Mouse (Mus musculus): ENCODE data around the gene Pycr2.
"Not testable (repeated sequence)": the region's sequence is repeated elsewhere in the genome, so short reads cannot be mapped to it uniquely, and the experiment has no call there.

Pycr2 gene

DNA sequence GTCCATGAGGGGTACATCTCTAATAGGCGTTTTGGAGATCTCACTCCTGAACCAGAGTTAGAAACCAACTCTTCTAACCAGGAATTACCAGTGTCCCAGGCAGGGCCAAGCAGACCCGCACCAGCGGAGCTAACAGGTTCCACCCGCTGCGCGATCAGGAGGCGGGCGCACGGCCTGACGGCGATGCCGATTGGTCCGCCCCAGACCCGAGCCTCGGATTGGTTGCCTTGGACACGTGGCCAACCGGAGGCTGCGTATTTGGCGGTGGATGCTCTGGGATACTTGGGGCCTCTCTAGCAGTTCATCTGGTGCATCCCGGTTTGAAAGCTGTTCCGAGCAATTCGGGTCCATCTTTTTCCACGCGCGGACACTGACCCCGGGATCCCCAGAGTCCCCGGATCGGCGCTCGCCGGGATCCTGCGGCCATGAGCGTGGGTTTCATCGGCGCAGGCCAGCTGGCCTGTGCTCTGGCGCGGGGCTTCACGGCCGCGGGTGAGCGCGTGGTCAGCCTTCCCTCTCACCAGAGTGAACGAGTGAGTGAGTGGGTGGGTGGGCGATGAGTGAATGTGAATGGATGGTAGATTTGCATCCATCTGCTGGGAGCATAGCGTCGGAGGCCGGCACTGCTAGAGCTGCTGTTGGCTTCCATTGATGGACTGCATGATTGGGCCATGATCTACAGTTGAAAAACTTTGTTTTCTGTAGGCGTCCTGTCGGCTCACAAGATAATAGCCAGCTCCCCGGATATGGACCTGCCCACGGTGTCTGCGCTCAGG is at the start of gene Pycr2:
TSS of gene Pycr2 (plus strand) at position 255 of the 776 bp plus-strand sequence.
- peak; percentile 94 for DNase-seq (ENCODE audit: low spot score)

DNA sequence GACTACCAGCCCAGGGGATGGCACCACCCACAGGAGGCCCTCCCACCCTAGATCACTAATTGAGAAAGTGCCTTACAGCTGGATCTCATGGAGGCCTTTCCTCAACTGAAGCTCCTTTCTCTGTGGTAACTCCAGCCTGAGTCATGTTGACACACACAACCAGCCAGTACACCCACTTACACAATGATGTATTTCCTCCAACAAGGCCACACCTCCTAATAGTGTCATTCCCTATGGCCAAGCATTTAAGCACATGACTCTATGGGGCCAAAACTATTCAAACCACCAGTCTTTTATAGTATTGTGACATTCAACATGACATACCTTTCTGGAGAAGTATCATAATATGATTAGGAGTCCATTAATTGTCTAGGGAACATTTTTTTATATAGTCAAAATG is 45.3 kb upstream of the Pycr2 start:
- DNase-seq (ENCODE audit: low spot score), result no peak

DNA sequence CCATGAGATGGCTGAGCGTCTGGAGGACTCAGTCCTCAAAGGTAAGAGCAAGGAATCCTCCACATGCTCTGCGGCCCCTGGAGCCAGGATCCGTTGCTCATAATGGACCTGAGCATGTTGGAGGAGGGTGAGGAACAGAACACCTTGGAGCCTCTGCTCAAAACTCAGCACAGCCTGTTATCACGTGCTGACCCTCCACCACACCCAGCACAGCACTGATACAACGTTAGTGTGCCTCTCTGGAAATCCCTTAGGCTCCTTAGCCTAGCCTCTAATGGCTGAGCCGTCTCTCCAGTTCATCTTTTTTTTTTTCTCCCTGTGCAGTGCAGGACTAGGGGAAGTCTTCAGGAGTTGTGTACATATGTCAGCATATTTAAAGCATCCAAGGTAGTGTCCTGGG is 44.1 kb upstream of the Pycr2 start:
- no peak for DNase-seq (ENCODE audit: low spot score)

DNA sequence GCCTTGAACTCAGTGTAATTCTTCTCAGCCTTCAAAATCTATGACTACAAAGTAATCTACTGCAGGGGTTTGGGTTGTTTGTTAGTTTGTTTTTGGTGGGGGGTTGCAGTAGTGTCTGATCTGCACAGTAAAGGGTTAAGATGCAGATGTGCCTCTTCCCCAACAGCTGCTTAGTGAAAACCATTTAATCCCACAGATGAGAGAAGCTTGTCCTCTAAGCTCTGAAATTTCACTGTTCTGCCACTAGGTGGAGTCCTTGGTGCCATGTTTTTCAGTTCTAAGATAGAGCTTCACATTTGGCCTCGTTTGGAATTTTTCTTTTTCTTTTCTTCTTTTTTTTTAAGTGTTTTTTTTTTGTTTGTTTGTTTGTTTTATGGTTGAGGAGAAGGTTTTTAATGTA is 40.5 kb upstream of the Pycr2 start:
- peak; percentile 81 for DNase-seq (ENCODE audit: low spot score)

DNA sequence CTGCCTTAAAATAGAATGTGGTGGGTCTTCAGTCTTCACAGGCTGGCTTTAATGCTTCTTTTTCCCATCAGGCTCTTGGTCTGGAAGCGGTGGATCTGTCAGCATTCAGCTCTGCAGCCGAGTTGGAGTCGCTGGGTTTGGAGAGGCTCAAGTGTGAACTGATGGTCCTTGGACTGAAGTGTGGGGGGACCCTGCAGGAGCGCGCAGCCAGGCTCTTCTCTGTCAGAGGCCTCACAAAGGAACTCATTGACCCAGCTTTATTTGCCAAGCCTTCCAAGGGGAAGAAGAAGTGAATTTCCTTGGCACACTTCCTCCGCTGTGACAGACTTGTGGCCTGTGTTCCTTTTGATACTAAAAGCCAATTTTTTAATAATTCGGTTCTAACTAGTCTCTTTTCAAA is 38.1 kb upstream of the Pycr2 start:
- DNase-seq (ENCODE audit: low spot score), result no peak

DNA sequence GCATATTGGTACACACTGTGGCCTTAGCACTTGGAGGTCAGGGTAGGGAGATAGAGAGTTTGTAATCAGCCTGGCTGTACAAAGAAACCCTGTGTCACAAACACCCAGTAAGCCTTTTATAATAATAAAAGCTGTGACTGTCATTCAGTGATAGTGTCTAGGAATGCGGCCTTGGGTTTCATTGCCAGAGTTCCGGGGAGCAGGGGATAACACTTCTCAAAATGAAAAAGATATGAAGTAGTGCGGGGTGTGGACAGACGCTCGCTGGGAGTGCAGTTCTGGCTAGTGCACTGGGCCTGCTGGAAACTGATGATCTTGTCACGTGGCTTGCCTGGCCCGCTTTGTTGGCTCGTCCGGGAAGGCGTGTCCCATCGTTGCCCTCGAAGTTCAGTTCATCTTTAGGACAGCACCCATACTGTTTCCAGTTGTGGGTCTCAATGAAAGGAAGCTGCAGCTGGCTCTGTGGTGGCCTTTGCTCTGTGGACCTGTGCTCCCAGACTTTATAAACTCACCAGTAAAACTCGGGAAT is 33.9 kb upstream of the Pycr2 start:
- DNase-seq (ENCODE audit: low spot score), result no peak

DNA sequence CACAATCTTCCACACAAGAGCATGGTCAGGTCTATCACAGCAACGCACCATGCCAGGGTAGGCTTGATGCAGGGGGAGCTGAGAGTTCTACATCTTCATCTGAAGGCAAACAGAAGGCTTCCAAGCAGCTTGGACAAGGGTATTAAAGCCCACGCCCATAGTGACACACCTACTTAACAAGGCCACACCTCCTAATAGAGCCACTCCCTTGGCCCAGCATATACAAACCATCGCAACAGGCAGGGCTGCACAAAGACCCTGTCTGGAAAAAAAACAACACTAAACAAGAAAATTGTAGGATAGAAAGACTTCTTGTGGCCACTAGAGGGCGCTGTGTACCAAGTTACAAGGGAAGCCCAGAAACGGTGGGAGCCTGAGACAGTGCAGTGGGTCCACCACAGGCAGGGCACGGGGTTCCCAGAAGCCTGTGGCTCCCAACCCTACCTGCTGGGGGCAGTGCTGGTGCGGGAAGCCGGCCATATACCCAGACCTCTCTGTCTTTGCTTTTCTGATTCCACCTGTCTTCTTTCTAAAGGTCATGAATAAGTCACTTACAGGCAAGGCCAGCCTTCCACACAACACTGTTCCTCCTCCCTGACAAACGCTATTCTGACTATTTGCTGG is 30.1 kb upstream of the Pycr2 start:
- DNase-seq (ENCODE audit: low spot score), result peak; percentile 54

DNA sequence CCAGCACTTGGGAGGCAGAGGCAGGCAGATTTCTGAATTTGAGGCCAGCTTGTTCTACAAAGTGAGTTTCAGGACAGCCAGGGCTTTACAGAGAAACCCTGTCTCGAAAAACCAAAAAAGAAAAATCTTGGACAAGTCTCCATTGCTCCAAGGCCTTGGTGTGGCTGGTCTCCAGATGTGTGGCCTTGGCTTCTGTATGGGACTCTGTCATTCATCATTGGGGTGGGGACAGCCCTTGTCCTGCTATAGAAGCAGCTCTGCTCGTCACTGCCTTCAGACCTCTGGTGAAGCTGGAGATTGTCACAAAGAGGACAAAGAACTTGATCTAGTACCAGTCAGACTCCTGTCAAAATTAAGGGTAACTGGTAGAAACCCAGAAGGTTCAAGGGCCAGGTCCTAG is 29.5 kb upstream of the Pycr2 start:
- DNase-seq (ENCODE audit: low spot score), result no peak

DNA sequence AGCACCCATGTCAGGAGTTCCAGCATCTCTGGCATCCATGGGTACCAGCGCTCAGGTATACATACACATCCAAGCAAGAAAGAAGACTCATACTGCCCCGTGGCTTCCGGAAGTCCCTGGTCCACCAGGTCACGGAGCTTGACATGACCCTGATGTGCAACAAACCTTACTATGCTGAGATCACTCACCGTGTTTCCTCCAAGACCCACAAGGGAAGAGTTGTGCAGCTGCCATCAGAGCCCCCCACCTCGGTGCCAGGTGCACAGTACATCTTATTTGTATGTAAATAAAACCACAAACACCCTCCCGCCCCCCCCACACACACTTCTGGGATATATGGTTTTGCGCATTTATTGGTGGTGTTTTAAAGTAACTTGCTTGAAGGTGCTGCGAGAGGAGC is 29.0 kb upstream of the Pycr2 start:
- no peak for DNase-seq (ENCODE audit: low spot score)

DNA sequence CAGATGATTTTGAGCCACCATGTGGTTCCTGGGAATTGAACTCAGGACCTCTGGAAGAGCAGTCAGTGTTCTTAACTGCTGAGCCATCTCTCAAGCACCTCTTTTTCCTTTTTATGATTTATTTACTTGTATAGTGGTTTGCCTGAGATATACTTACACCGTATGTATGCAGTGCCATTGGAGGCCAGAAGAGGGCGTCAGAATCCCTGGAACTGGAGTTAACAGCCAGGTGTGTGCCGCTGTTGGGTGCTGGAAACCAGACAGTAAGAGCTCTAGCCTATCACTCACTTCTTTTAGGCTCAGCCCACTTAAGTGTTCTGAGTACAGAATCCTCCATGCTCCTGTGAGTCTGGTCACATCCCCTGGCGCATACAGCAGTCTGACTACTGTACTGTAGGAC is 26.6 kb upstream of the Pycr2 start:
- no peak for DNase-seq (ENCODE audit: low spot score)

DNA sequence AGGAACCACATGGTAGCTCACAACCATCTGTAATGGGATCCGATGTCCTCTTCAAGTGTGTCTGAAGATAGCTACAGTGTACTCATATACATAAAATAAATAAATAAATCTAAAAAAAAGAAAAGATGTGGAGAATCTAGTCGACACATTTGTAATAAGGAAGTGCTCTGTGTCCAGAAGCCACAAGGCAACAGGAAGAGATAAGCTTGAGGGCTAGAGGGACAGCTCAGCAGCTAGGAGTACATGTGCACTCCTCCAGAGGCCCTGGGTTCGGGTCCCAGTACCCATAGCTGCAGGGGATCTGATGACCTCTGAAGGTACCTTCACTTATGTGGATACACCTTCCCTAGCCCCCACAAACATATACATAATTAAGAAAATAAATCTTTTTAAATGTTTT is 22.3 kb upstream of the Pycr2 start:
- DNase-seq (ENCODE audit: low spot score), result no peak

DNA sequence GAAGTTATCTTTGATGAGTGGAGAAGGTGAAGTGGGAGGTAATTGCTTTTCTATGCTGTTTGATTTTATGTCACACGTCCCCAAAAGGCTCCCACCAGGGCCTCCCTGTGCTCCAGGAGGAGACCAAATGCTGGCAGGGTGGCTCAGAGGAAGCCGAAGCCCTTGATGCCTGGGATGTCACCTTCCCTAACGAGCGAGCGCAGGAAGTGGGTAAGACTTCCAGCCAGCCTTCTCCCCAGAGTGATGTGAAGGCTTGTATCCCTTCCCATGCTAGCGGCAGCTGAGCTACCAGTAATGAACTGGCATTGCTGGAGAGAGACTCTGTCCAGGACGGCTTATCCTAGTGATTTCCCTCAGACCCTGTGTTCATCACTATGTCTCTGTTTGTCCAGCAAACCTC is 20.4 kb upstream of the Pycr2 start:
- DNase-seq (ENCODE audit: low spot score), result no peak

DNA sequence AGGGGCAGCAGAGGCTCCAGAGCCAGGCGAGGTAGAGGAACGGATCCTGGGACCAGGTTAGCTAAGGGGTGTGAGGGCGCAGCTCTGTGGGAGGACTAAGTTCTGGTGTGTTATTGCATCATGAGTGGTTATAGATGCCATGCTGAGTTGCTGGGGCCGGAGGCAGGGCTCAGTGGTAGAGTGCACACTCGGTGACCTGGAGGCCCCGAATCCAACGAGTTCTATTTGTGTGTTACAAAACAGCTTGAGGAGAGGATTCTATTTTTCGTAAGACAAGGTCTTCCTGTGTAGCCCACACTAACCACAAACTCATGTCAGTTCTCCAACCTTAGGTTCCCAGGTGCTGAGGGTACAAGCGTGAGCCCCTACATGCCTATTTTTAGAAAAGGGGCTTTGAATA is 19.6 kb upstream of the Pycr2 start:
- DNase-seq (ENCODE audit: low spot score), result no peak

DNA sequence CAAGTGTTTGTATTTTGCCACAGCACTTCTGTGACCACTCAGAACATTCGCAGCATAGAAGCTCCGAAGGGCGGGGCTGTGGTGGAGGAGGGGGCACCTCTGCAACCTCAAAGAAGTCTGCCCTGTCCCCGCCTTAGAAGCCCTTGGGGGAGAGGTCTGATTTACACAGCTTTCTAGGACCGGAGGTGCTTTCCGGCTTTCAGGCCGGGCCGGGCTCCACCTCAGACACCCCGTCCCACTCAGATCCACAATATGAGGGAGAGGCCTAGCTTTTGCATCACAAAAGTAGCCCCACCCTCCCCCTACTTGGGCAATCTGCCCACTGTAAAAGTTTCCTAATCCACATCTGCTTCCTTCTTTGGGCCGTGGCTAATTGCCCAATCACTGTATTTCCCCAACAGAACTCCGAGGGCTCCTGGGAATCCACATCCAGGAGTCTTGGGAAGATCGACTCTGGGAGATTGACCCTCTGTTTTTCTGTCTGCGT is 15.5 kb upstream of the Pycr2 start:
- DNase-seq (ENCODE audit: low spot score), result peak; percentile 98

DNA sequence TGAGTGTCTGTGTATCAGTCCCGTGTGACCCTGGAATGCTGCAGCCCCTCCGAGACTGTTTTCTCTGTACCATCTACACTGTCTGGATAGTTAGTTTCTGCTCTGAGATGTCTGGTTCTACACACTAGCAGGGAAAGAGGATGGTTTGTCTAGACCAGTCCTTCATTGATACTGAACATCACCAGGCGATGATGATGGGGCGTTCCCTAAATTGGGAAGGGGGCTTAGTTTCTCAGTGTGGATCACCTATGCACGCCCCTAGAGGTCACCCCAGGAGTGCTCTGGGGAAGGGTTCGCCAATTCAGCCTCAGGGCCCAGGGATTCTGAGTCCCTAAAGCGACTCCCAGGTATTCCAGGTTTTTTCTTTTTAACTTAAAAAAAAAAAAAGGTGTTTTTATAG is 14.9 kb upstream of the Pycr2 start:
- DNase-seq (ENCODE audit: low spot score), result no peak

DNA sequence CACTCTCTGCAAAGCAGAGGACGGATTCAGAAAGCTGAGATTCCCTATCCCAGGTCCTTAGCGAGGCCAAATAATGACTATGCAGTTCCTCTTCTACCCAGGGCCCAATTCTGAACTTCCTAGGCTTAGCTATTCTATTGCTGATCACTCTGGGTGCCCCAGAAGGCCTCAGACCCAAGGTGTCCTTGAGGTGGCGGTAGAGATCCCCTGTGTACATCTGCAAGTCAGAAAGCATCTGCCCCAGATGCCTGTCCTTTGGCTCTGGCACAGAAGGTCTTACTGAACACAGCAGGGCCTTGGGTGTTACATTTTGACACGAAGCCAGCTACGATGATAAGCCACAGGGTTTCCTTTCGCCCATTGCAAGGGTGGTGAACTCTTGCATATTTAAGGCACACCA is 14.3 kb upstream of the Pycr2 start:
- peak; percentile 61 for DNase-seq (ENCODE audit: low spot score)

DNA sequence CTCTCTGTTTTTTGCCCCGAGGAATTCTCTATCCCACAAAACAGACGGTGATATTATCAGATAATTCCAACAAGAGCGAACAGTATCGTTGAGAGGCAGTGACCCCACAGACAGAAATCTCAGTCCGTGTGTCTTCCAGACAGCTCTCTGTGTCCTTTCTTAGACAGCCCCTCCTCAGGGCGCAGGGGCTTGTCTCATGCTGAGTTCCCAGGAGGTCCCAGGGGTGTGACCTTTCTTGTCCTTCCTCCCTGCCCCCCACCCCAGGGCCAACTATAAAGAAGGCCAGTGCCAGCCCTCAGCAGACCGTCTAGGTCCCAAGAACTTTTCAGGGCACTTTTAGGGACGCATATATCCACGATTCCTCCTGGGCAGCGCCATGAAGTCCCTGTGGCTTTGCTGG is 11.3 kb upstream of the Pycr2 start, which contains the start of gene Lefty2:
TSS of gene Lefty2 (plus strand) at position 301 of the 400 bp plus-strand sequence.
- no peak for DNase-seq (ENCODE audit: low spot score)

DNA sequence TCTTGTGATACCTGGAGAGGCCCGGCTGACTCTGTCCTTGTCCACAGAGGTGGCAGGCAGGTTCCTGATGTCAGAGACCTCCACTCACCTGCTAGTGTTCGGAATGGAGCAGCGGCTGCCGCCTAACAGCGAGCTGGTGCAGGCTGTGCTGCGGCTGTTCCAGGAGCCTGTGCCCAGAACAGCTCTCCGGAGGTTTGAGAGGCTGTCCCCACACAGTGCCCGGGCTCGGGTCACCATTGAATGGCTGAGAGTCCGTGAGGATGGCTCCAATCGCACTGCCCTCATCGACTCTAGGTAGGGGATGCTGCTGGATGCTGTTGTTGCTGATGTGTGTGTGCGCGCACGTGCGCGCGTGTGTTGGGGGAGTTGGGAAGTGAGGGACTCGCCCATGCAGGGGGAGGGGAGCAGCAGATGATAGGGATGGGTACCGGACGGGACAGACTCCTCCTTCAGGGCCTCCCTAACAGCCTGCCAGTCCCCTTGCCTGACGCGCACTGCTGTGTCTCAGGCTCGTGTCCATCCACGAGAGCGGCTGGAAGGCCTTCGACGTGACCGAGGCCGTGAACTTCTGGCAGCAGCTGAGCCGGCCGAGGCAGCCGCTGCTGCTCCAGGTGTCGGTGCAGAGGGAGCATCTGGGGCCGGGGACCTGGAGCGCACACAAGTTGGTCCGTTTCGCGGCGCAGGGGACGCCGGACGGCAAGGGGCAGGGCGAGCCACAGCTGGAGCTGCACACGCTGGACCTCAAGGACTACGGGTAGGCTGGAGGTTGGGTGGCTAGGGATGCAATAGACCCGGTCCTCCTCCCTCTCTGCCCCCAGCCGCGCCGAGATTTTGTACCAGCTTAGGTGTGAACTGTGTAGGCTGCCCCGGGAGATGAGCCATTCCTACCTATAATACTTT is 9.8 kb upstream of the Pycr2 start:
- not testable (repeated sequence) for DNase-seq (ENCODE audit: low spot score)

DNA sequence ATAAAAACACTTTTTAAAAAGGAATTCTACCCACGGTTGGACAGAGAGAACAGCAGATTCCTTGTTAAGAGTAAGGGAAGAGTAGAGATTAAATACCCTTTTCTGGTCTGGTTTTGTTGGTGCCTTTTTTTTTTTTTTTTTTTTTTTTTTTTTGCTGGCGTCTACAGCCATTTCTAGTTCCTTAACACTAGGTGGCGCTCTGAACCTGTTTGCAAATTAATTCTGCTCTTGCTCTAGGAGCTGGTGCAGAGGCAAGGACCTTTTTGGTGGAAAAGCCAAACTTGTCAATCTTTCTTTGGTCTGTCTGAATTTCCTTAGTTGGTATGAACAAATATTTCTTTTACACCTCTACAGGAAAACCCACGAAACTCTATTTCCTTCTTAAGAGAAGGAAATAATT is 3.0 kb upstream of the Pycr2 start:
- DNase-seq (ENCODE audit: low spot score), result peak; percentile 80

DNA sequence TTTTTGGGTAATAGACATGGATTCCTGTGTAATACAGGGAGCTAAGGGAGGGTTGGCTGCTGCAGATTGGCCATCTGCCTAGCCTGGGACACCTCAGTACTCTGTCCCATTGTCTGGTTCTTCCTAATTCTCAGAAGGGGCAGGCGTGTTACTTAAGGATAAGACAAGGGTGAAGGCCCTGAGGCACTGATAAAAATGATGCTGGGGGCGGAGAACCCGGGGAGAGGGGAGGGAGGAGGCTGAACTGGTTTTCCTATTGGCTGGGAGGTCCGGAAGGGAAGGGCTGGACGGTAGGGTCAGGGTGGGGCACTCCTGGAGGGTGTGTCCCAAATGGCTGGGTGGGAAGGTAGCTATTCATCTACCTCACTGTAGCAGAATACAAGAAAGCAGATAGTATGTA is 1.2 kb upstream of the Pycr2 start:
- no peak for DNase-seq (ENCODE audit: low spot score)

DNA sequence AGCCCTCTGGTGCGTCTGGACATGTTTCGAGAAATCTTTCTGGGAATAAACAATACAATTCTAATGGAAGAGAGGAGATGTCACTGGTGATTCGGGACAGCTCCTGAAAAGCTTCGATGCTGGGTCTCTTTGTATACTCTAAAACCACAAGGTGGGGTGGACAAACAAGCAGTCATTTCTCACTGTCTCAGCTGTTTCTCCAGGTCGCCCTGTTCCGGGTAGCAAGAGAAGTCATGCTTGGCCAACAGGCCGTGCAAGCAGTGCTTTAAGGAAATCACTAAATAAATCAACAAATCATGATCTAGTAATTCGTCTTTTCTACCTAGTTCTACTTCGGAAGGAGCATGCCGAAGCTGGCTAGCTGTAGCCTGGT is 441 bp upstream of the Pycr2 start:
- DNase-seq (ENCODE audit: low spot score), result no peak

DNA sequence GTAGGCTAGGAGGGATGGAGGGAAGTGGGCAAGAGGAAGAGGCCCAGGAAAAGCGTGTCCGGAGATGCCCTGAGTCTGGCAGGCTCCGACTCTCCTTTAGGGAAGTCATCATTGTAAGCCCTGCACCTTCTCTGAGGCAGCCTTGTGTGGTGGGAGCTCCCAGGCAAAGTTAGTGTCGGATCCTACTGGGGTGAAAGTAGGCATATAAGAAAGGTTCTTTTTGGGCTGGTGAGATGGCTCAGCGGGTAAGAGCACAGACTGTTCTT is 655 bp downstream of the Pycr2 start:
- DNase-seq (ENCODE audit: low spot score), result no peak

DNA sequence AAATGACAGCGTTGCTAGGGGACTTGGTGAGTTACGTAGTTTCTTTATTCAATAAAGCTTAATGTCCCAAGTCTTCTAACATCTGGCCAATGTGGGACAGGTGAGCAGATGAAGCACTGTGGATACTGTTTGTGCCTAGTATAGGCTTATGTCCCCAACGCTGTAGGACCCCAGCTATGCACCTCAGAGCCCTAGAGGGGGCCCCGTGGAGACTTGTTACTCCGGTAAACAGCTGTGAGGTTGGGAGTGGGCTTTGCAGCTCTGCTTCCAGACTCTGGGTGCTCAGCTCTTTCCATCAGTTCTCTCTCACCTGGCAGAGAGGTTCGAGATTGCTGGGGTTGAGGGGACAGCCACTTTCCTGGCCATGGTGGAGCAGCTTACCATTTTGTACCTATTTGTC is 1.2 kb downstream of the Pycr2 start:
- no peak for DNase-seq (ENCODE audit: low spot score)

Measured in adipocyte (in vitro differentiated cells).